Mouse (Mus musculus): Measurements from ENCODE around the gene Ier2. TPM values are rescaled to one million over a fixed set of nuclear protein-coding genes. Genes with fewer than 3 reads are reported as not detected.

Gene Ier2
- polyA plus RNA-seq (2016; fragmentation: Nextera tagmentation; extraction: Ambion mirVana) = 47.1 and 47.4 TPM in 2 replicates

DNA sequence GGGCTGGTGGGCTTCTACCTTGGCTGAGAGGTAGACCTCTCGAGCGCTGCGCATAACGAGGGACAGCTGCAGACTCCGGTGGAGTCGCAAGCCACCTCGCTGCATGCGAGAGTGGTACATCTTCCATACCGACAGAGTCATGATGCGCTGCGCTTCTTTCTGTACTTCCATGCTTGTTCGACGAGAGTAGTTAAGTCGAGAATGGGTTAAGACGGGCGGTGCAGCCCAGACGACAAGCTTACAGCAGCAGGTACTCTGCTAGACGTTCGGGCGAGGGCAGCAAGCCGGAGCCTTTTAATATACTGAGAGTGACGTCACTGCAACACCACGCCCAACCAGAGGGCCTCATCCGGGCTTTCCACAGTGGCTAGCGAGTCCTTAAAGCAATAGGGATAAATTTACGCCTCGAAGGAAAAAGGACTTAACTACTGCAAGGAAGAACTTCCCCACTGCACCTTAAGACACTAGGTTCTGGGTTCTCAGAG lies at the start of gene Ier2:
Gene Ier2 (minus strand): TSS at position 272 of the 485 bp plus-strand sequence.
- peak; percentile 73 for ATAC-seq (ENCODE audit: low FRiP score, low read depth)
- Histone ChIP-seq H3K4me1 (peaks cover 49% of the 10 kb centered on the region), H3K9me3 (no peaks in the 10 kb centered on the region), H3K27me3 (peaks cover 5% of the 10 kb centered on the region; the same call in 1 of the 2 replicates), H3K36me3 (no peaks in the 10 kb centered on the region), H3K4me2 (replicated peaks) (peak within 1 kb of the TSS; percentile 96), H3K27ac (replicated peaks) (peak within 1 kb of the TSS; percentile 93), H3K9ac (replicated peaks) (peak within 1 kb of the TSS; percentile 83), H3K4me3 (peak within 1 kb of the TSS; percentile 71)
- under 1% methylated on average over 27 of the region's 27 CpGs for WGBS

DNA sequence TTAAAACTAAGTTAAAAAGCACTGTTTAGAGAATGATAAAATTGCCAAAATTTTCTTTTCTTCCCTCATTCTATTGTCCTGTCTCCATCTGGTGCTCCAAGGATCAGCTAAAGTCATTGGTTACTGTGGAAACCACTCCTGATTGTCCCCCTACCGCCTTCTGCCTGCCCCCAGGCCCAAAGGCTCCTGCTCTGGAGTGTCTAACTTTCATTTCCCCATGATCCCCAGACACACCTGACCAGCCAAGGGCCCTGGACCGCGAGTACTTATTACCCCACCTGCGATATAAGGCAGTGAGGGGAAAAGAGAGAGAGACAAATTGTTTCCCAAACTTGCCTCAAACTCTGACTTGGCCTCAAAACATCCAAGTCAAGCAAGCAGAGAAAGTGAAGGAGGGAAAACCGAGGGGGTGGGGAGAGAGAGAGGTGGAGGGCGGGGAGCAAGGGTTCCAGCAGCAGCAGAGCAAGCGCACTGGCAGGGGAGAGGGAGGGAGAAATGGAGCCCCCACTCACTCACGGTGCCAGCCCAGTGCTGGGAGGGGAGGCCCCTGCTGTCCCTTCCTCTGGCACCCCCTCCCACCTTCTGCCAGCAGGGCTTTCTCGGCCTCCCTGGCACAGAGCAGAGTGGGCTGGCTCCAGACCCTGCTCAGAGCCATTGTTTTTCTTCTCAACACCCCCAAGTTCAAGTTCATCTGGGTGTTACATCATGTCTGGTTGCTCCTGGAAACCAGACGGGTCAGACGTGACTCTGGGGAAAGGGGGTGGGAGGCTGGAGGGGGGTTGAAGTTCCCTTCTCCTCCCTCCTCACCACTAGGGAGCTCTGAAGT lies 49.5 kb upstream of the Ier2 start:
- Histone ChIP-seq H3K9ac (replicated peaks) (peak overlapping the region; percentile 4; the same call in 1 of the 2 replicates), H3K27me3 (peaks cover 90% of the 10 kb centered on the region), H3K9me3 (no peaks in the 10 kb centered on the region), H3K27ac (replicated peaks) (peak overlapping the region; percentile 92), H3K36me3 (no peaks in the 10 kb centered on the region), H3K4me2 (replicated peaks) (peak overlapping the region; percentile 13; the same call in 1 of the 2 replicates), H3K4me3 (no peak overlapping the region), H3K4me1 (peaks cover 84% of the 10 kb centered on the region)
- ATAC-seq (ENCODE audit: low FRiP score, low read depth) = peak; percentile 89
- WGBS = 15% methylated on average over 11 of the region's 11 CpGs

DNA sequence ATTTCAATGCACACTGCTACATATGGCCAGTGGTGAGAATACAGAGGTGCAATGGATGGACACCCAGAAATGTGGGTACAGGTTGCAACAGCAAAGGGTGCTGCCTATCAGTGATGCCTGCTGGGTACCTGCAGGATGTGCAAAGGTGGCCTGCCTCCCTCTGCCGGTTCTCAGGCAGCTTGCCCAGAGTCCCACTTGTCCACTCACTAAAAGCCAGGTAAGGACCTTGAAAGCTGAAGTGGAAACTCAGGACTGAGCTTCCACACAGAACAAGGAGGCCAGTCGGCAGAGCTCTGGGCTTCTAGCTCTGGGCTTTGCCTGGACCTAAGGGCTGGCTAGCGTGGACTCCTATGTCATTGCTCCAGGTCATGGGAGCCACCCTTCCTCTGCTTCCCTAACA lies 48.7 kb upstream of the Ier2 start:
- WGBS = 44% methylated on average over 3 of the region's 3 CpGs
- Histone ChIP-seq H3K36me3 (no peaks in the 10 kb centered on the region), H3K27ac (replicated peaks) (peak overlapping the region; percentile 92), H3K4me3 (no peak overlapping the region), H3K4me2 (replicated peaks) (peak overlapping the region; percentile 13; the same call in 1 of the 2 replicates), H3K9ac (replicated peaks) (peak overlapping the region; percentile 4; the same call in 1 of the 2 replicates), H3K27me3 (peaks cover 92% of the 10 kb centered on the region), H3K9me3 (no peaks in the 10 kb centered on the region), H3K4me1 (peaks cover 86% of the 10 kb centered on the region)
- no peak for ATAC-seq (ENCODE audit: low FRiP score, low read depth)

GRCm38 (mm10) chr8:84709931-84710330 lies 47.3 kb upstream of the Ier2 start:
- H3K27ac ChIP-seq (replicated peaks) = 0 out of 2 replicates have a peak overlapping the region, but pooled peaks have one; percentile 8
- H3K4me2 ChIP-seq (replicated peaks) = no peak overlapping the region
- H3K4me3 ChIP-seq = no peak overlapping the region
- H3K9ac ChIP-seq (replicated peaks) = no peak overlapping the region
- 91% methylated on average over 1 of the region's 1 CpGs for WGBS
- no peaks in the 10 kb centered on the region for H3K36me3 ChIP-seq
- ATAC-seq (ENCODE audit: low FRiP score, low read depth) = no peak
- peaks cover 90% of the 10 kb centered on the region for H3K27me3 ChIP-seq
- peaks cover 85% of the 10 kb centered on the region for H3K4me1 ChIP-seq
- no peaks in the 10 kb centered on the region for H3K9me3 ChIP-seq

- WGBS = 8% methylated on average over 12 of the region's 12 CpGs
- H3K9ac ChIP-seq (replicated peaks) = 0 out of 2 replicates have a peak overlapping the region, but pooled peaks have one; percentile 39
- 0 out of 2 replicates have a peak overlapping the region, but pooled peaks have one; percentile 8 for H3K27ac ChIP-seq (replicated peaks)
- H3K4me3 ChIP-seq = no peak overlapping the region
- no peaks in the 10 kb centered on the region for H3K36me3 ChIP-seq
- H3K27me3 ChIP-seq = peaks cover 90% of the 10 kb centered on the region
- H3K4me1 ChIP-seq = peaks cover 82% of the 10 kb centered on the region
- no peak overlapping the region for H3K4me2 ChIP-seq (replicated peaks)
- H3K9me3 ChIP-seq = no peaks in the 10 kb centered on the region
- peak; percentile 59 for ATAC-seq (ENCODE audit: low FRiP score, low read depth)
Observed at GRCm38 (mm10) chr8:84708774-84709475, 46.3 kb upstream of the Ier2 start.

- no peaks in the 10 kb centered on the region for H3K9me3 ChIP-seq
- no peak for ATAC-seq (ENCODE audit: low FRiP score, low read depth)
- H3K4me3 ChIP-seq = peak overlapping the region; percentile 29; the same call in 1 of the 2 replicates
- peak overlapping the region; percentile 26 for H3K4me2 ChIP-seq (replicated peaks)
- H3K27me3 ChIP-seq = peaks cover 90% of the 10 kb centered on the region
- WGBS = 2% methylated on average over 15 of the region's 15 CpGs
- H3K36me3 ChIP-seq = no peaks in the 10 kb centered on the region
- H3K4me1 ChIP-seq = peaks cover 77% of the 10 kb centered on the region
- no peak overlapping the region; the same call in 1 of the 2 replicates for H3K9ac ChIP-seq (replicated peaks)
- peak overlapping the region; percentile 50; the same call in 1 of the 2 replicates for H3K27ac ChIP-seq (replicated peaks)
Observed at GRCm38 (mm10) chr8:84708071-84708541, 45.5 kb upstream of the Ier2 start.

DNA sequence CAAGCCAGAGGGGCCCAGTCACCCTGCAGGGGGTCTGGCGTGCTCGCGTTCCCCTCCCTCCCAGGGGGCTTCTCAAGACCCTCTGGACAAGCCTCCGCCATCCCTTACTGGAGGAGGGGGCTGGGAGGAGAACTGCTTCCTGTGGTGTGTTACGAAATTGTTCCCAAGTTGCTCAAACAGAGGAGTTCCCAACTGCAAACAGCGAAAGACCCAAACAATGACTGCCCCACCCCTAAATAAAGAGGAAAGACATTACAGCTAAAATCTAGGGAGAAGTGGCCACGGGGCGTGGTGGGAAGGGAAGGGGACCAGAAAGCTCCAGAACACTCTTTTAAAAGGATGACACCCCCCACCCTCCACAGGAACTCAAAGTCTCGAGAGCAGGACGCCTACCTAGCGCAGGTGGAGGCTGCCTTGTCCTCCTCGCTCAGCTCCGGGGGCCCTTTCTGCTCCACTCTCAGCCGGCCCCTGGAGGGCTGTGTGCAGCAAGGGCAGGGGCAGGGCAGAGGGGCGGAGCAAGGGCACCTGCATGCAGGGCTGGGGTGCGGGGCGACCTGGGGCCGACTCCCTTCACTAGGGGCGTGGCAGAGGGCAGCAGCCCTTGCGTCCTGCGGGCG lies 44.7 kb upstream of the Ier2 start:
- H3K4me1 ChIP-seq = peaks cover 71% of the 10 kb centered on the region

DNA sequence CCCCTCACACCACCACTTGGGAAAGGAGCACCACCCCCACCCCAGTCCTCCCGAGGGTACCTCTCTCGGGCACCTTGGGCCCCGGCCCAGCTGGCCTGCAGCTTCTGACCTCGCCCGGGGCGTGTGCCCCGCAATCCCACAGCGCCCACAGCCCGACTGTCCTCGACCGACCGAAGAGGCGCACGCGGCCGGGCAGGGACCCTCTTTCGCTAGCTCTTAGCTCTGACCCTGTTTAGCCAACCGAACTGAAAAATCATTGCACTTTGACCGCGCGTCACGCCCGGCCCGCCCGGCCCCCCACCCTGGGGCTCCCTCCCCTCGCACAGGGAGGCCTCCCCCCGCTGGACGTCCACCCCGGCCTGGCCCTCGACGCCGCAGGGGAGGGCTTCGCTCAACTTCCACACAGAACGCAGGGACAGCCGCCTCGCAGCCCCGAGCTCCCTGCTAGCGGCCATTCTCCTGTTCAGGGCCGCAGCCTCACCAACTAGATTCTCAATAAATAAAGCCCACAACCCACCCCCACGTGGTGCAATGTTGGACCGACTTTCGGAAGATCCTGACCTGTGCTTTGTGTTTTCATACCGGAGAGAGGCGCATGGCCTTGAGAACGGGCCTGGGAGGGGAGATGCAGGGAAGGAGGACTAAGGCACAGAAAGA lies 44.1 kb upstream of the Ier2 start:
- Histone ChIP-seq H3K4me1 (peaks cover 65% of the 10 kb centered on the region), H3K27me3 (peaks cover 93% of the 10 kb centered on the region), H3K4me3 (peak overlapping the region; percentile 29), H3K36me3 (no peaks in the 10 kb centered on the region), H3K9me3 (no peaks in the 10 kb centered on the region), H3K4me2 (replicated peaks) (peak overlapping the region; percentile 26), H3K9ac (replicated peaks) (peak overlapping the region; percentile 32; the same call in 1 of the 2 replicates), H3K27ac (replicated peaks) (peak overlapping the region; percentile 20)
- no peak for ATAC-seq (ENCODE audit: low FRiP score, low read depth)
- 1% methylated on average over 45 of the region's 45 CpGs for WGBS

More for the DNA sequence above, 44.7 kb upstream of the Ier2 start:
- H3K4me3 ChIP-seq = peak overlapping the region; percentile 29
- ATAC-seq (ENCODE audit: low FRiP score, low read depth) = no peak
- H3K9me3 ChIP-seq = no peaks in the 10 kb centered on the region
- H3K27me3 ChIP-seq = peaks cover 92% of the 10 kb centered on the region
- 2% methylated on average over 22 of the region's 22 CpGs for WGBS
- peak overlapping the region; percentile 26 for H3K4me2 ChIP-seq (replicated peaks)
- peak overlapping the region; percentile 50 for H3K27ac ChIP-seq (replicated peaks)
- peak overlapping the region; percentile 26; the same call in 1 of the 2 replicates for H3K9ac ChIP-seq (replicated peaks)
- no peaks in the 10 kb centered on the region for H3K36me3 ChIP-seq

GRCm38 (mm10) chr8:84705960-84706359 lies 43.3 kb upstream of the Ier2 start:
- H3K9ac ChIP-seq (replicated peaks) = no peak overlapping the region
- no peak for ATAC-seq (ENCODE audit: low FRiP score, low read depth)
- WGBS = under 1% methylated on average over 12 of the region's 12 CpGs

GRCm38 (mm10) chr8:84704867-84705831 lies 42.5 kb upstream of the Ier2 start:
- Histone ChIP-seq H3K4me1 (peaks cover 60% of the 10 kb centered on the region), H3K27me3 (peaks cover 96% of the 10 kb centered on the region), H3K36me3 (no peaks in the 10 kb centered on the region), H3K4me2 (replicated peaks) (peak overlapping the region; percentile 30), H3K27ac (replicated peaks) (peak overlapping the region; percentile 40; the same call in 1 of the 2 replicates), H3K9me3 (no peaks in the 10 kb centered on the region), H3K9ac (replicated peaks) (peak overlapping the region; percentile 31; the same call in 1 of the 2 replicates), H3K4me3 (peak overlapping the region; percentile 31)
- ATAC-seq (ENCODE audit: low FRiP score, low read depth) = no peak
- 2% methylated on average over 56 of the region's 61 CpGs for WGBS

More at GRCm38 (mm10) chr8:84705960-84706359, 43.3 kb upstream of the Ier2 start:
- Histone ChIP-seq H3K4me3 (peak overlapping the region; percentile 31), H3K9me3 (no peaks in the 10 kb centered on the region), H3K4me2 (replicated peaks) (peak overlapping the region; percentile 30), H3K27me3 (peaks cover 94% of the 10 kb centered on the region), H3K36me3 (no peaks in the 10 kb centered on the region), H3K27ac (replicated peaks) (0 out of 2 replicates have a peak overlapping the region, but pooled peaks have one; percentile 40), H3K4me1 (peaks cover 64% of the 10 kb centered on the region)
